Mouse (Mus musculus) kidney, postnatal 14 days (tissue): ENCODE measurements around the gene Rab11b.

Source experiments
- DNase-seq: peaks from one replicate; pipeline ENCODE4 v3.0.0; 2022; ENCODE audit warnings: mixed read lengths

Gene Rab11b

DNA sequence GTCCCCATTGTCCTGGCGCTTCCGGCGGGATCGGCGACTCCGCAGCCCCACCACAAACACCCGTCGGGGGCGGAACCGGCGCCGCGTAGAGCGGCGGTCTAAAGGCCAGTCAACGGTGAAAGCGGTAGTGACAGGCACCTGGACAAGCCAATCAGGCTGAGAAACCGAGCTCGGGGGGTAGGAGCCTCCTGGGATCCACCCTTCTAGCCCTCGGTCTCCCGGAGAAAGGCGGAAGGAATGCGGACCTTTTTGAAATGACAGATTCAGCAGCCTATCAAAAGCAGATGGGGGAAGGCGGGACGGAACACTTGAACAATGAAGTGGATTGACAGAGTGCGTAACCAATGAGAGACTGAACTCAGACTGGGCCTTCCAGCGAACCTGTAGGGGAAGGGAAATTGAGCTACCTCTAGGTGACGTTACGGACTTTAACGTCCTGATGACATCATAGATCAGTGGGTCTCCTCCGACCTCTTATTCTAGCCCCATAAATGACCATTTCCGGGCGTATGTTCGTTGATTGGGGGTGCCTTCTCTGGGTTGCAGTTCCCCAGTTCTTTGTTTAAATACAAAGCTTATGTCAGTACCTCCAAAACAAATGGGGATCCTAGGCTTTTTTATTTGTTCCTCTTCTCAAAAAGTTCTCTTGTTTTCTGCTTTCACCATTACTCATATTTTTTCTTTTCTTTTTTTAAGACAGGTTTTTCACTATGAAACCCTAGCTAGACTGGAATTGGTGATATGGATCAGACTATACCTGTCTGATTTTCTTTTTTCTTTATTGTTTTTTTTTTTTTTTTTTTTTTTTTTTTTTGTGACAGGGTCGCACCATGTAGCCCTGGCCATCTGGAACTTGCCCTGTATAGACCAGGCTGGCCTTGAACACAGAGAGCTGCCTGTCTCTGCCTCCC is at the start of gene Rab11b:
Rab11b (minus strand) TSS at position 276 of the 911 bp plus-strand sequence.
- peak; percentile 100 for DNase-seq

DNA sequence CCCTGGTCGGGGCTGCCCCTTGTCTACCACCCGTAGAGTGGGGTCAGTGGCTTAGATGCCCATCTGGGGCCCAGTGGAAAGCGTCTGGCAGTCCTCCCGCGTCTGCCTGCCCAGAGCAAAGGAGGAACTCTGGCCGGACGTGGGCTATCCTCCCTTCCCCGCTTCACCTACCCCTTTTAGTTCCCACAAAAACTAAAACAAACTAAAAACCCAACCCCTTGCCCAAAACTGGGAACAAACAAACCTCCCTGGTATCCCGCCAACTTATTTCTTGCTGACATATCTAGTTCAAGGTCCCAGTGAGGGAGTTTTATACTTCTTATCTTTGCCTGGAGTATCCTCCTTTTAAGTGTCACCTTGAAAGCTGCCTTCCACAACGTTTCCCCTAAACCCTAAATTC is 47.9 kb upstream of the Rab11b start:
- no peak for DNase-seq

DNA sequence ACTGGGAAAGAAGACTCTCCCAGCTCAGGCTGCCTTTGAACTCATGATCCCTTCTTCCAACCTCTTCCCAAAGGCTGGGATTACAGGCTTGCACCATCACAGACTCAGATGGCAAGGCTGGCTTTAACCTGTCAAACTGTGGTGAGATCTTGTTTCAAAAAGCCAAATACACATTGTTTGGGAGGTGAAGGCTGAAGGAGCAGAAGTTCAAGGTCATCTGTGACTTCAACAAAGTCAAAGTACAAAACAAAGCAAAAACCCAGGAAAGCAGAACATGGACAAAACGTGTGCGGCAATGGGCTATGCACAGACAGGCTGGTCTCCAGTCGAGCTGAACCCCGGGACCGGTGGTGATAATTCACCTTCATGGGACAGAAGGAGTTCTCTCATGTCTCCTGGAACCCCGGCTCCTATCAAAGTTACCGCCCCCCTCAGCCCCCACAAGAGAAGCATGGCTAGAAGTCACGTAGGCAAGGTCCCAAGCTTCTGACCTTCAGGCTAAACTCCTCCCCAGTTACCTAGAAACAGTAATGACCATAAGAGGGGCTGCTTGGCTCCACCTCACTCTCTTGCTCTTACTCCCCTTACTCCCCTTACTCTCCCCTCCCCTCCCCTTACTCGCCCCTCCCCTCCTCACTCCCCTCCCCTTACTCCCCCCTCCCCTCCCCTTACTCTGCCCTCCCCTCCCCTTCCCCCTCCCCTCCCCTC is 47.0 kb upstream of the Rab11b start:
- no peak for DNase-seq

DNA sequence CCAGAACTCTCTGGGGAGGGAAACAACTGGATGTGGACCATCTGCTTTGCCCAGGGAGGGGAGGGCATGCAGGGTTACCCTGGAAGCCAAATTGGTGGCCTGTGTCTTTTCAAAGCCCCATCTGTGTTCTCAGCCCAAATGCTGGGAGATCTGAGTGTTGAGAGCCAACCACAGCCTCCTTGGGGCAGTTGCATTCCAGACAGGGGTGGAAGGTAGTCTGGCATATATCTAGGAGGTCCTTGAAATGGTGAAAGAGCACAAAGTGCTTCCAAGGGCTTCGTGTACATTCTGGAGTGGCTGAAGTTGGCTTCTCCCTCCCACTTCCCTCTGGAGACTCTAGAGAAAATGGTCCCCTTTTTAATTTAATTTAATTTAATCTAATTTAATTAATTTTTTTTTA is 44.4 kb upstream of the Rab11b start:
- DNase-seq = no peak

DNA sequence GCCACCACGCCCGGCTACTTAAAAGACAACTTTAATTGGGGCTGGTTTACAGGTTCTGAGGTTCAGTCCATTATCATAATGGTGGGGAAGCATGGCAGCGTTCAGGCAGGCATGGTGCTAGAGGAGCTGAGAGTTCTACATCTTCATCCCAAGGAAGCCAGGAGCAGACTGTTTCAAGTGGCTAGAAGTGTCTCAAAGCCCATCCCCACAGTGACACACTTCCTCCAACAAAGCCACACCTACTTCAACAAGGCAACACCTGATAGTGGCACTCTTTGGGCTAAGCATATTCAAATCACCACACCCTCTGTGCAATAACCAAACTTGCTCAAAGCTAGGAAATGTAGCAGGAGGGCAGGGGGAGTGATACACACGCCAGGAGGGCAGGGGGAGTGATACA is 43.9 kb upstream of the Rab11b start:
- no peak for DNase-seq

DNA sequence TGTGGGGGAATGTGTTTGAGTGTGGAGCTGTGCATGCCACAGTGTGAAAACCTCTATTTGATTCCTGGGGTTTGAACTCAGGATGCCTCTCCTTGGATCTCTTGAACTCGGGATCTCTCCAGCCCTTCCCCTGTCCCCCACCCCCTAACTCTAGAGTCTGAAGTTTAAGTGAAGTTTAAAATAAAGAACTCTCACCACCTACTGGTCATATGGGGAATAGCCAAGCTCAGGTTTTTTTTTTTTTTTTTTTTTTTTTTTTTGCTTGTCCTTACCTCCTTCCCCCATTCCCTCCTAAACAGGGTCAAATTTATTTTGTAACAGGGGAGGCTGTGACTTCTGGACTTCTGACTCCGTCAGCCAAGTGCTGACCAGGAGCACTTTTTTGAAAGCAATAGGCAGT is 41.9 kb upstream of the Rab11b start:
- no peak for DNase-seq

DNA sequence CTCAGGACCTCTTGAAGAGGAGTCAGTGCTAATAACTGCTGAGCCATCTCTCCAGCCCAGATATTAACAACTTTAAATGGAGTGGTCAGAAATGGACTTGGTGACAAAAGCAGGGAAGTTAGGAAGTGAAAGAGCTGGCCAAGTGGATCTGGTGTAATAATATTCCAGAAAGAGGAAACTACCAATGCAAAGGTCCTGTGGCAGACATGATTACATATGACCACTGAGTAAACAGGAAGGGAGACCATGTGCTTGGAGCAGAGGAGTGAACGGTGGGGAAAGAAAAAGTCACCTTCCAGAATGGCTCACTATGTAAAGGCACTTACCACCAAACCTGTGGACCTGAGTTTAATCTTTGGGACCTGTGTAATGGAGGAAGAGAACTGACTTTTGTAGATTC is 38.9 kb upstream of the Rab11b start:
- no peak for DNase-seq

DNA sequence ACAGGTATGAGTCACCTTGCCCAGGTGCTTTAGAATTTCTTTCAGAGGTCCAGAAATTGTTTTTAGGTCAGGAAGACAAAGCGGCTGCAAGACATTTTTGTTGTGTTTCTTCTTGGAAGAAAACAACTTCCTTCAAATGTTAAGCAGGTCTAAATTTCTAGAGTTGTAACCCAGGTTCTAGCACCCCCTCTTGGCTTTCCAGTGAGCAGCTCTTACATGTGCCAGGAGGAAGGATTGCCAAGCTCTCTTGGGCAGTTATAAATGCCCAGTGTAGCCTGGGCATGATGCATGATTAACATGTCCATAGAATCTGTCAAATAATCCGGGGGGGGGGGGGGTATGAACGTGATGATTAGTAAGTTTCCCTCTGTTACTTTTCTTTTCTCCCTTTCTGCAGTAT is 38.0 kb upstream of the Rab11b start:
- peak; percentile 66 for DNase-seq

DNA sequence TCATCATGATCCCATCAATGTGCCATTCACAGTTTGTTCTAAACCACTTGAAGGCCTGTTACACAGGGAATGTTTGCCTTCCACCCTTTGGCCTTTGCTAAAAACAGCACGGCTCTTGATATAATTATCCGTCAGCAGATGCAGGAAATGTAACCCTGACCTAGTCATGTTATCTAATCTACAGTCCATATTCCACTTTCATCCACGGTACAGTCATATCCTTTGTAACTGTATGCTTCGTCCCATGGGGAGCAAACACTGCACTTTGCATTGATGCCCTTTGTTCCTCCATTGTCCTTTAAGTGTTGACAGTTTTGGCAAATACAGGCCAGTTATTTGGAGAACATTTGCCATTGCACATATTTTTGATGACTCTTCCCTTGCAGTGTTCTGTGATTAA is 28.4 kb upstream of the Rab11b start:
- DNase-seq = no peak

DNA sequence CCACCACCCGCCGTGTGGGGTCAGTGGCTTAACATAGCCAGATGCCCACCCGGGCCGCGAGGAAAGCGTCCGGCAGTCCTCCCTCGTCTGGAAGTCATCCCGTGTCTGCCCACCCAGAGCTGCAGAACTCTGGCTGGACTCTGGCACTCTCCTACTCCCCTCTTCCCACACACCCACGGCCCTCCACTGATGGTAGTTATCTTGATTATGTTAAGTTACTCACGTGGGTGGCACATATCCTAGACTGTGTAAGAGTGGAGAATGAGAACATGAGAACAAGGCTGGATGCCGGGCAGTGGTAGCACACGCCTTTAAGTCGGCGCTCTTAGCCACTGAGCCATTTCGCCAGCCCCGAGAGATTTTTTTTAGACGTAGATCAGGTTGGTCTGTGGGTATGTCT is 26.0 kb upstream of the Rab11b start:
- no peak for DNase-seq

DNA sequence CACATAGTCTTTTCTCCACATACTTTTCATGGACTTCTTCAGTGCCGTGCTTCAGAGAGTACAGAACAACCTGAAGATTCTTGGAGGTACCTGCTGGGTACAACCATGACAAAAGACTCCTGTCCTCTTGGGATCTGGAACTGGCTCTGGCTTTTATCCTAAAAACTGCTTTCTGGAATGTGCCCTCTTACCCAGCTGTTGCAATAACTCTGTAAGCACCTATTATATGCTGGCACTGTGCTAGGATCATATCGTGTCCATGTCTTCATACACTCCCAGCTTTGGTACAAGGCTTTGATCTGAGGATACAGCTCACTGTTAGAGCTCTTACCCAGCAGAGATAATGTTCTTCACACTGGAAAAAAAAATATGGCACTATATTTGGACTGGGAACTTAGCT is 24.6 kb upstream of the Rab11b start:
- no peak for DNase-seq

DNA sequence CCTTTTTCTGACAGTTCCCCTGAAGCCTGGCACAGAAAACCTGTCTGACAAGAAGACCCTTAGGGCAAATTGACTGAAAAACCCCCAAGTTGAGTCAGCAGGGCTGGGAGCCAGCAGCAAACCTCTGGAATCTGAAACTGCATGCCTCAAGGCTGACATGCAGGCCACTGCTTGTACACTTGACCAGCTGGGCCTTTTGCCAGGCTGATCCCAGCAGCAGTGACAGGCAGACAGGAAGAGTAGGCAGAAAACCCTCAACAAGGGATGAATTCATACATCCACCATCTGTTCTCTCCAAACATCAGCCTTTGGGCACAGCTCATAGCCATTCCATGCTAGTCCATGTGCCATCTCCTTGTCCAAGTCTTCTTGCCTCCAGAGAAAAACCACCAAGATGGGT is 23.1 kb upstream of the Rab11b start:
- peak; percentile 94 for DNase-seq

DNA sequence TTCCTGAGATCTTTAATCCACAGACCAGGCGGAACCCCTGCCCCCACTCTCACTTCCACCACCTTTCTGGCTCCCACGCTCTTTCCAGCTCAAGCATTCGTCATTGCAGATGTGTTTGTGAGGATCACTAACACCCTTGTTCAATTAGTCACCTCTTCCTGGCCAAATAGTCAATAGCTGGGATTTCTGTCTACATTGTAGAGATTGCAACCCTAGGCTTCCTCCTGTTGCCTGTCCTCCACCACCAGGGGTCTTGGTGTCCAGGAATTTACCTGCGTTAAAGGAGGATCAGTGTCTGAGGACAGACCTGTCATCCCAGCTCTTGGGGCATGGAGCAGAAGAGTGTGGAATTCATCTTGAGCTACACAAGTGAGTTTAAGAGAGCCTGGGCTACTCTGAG is 21.7 kb upstream of the Rab11b start:
- DNase-seq = no peak

DNA sequence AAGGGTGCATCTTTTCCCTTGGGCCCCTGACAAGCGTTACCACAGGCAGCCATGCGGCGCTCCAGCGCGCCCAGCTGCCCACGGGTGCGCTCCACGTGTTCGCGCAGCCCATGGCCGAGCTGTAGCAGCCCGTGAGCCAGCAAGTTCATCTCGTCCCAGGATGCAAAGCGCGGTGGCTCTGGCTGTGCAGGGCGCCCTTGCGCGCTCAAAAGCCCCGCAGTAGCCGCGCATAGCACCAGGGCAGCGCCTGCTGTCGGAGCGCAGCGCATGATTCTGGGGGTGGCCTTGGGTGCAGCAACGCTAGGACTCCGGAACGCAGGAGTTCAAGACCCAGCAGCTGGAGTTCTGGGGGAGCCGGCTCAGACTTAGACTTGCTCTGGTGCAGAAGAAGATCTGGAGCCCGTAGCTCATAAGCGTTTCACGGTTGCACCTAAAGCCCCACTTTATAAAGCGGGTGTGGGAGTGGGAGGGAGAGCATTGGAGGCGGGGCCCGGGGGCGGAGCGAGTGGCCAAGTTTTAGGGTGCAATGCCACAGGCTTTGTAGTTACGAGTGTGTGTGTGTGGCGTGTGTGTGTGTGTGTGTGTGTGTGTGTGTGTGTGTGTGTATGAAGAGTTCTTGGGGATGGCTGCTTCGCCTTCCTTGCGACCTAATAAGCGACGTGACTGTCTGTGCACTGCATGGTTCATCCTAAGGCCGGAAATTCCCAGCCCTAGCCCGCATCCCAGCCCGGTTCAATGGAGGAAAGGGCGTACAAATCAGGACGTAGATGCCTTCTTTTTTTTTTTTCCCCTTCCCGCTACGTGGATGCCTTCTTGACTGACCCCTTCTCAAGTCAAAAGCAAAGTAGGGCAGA is 21.0 kb upstream of the Rab11b start, which contains the start of gene Angptl4:
Angptl4 (minus strand) TSS at position 707 of the 854 bp plus-strand sequence.
- peak; percentile 87 for DNase-seq

DNA sequence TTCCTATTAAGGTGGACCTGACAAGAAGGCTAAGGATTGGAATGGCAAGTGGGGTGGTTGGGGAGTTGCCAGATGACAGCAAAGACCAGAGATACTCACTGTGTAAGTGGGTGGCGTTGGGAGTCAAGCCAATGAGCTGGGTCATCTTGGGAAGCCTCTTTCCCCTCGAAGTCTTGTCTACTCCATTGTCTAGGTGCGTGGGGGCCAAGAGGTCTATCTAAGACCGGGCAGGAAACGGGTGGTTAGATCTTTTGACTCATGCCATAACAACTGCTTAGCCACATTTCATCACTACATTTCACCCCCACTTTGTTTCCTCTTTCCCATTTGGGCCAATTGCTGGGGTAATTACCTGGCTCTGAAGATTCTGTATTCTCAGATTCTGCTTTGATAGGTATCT is 20.1 kb upstream of the Rab11b start:
- peak; percentile 33 for DNase-seq

DNA sequence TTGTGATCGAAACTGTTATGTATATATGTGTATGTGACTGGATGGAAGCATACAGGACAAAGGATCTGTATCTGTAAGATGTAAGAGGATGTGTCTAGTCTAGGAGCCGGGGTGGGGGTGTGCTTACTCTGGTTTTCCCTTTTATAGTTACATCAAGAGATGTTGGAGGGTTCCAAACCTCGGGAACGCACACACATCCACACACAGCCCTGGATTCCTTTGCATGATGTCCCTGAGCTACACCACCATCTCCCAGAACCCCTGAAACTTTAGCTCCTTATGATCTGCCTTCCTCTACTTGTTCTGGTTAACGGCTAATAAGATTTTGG is 19.6 kb upstream of the Rab11b start:
- DNase-seq = no peak

DNA sequence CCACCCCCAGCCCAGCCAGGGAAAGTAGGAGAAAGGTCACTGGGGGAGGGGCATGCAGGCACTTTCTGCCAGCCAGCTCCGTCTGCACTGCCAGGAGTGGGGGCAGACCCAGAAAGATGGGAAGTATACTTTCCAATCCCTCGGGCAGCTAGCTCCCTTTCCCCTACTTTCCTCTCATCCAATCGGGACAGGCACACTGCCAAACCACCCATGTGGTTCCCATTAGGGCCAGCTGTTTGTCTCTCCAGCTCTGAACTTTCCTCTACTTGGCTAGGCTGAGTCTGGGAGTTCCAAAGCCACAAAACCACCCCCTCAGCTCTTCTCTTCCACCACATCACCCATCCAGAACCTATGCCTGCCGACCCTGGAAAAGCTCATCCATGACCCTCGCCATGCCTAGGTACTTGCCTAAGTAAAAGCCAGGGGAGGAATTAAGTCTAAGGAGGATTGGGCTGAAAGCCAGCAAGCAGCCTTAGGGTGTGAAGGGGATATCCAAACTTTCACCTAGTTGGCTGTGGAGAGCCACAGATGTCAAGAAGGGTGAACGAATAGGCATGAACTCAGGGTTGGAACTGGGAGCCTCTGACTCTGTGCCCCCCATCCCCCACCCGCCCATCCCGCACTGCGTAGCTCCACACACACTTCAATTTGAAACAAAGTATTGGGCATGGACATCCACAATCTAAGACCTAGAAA is 19.1 kb upstream of the Rab11b start:
- peak; percentile 97 for DNase-seq

DNA sequence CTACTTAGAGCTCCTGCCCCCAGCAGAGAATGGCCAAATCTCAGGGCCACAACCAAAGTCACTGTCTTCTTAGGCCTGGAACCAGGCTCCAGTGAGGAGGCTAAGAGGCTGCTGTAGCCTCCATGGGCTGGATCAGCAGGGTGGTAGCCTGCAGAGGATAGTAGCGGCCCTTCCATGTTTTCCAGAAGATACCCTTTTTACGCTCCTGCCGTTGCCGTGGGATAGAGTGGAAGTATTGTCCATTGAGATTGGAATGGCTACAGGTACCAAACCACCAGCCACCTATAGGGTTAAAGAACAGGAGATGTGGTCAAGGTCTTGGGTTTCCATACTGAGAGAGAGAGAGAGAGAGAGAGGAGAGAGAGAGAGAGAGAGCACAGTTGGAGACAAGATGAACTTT is 15.0 kb upstream of the Rab11b start:
- DNase-seq = no peak

DNA sequence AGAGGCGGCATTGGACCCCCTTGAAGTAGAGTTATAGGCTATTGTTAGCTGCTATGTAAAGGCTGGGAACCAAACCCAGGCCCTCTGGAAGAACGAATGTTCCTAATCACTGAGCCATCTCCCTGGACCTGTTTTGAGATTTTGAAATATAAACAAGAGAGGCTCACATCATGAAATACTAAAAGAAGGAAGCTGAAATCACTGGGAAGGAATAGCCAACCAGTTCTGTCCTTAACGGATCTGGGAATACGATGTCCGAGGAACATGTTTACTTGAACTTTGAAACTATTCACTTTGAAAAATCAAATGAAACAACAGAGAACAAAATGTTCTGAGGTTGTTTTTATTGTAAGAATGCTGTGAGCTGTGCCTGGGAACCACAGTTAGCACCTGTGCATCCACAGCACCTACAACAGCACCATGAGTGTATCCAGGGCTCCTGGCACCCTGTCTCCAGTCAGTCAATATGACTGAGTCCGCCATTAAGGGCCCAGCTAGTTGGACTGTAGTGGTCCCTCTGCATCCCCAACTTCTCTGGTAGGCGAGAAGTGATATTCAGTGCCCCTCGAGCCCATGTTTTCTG is 14.3 kb upstream of the Rab11b start:
- peak; percentile 33 for DNase-seq

DNA sequence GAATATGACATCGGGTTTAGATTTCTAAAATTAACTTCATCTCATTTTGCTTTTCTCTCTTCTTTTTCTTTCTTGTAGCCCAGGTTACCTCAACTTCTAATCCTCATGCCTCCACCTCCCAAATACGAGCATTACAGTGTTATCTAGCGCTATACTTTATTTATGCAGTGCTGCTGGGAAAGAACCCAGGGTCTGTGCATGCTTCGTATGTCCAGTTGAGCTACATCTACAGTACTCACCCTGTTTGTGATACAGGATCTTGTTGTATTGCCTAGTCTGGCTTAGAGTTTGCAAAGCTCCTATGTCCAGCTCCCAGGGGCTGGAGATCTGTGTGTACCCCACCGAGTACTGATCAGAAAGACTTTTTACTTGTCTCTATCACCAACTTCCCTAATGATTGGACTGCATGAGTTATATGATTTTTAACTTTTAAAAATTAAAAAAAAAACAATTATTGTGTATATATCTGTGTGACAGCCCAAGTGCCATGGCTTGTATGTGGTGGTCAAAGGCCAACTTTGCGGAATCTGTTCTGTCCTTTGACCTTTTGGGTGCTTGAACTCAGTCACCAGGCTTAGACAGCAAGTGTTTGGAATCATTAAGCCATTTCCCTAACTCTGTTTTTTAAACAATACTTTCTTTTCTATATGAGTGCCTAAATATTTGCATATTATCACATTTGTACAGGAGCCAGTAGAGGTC is 13.7 kb upstream of the Rab11b start:
- DNase-seq = peak; percentile 41

DNA sequence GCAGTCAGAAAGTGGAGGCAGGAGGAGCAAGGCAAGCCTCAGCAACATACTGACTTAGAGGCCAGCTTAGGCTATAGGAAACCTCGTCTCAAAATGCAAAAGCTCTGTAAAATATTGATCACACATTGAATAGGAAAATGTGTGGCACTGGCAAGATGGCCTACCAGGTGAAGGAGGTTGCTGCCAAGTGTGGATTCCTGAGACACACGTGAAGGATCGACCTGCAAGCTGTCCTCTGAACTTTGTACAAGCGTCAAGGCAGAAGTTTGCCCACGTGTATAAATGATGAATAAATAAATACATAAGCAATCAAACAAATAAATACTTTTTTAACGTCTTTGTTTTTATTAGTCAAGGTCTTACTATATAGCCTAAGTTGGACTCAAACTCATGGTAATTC is 13.1 kb upstream of the Rab11b start:
- no peak for DNase-seq

DNA sequence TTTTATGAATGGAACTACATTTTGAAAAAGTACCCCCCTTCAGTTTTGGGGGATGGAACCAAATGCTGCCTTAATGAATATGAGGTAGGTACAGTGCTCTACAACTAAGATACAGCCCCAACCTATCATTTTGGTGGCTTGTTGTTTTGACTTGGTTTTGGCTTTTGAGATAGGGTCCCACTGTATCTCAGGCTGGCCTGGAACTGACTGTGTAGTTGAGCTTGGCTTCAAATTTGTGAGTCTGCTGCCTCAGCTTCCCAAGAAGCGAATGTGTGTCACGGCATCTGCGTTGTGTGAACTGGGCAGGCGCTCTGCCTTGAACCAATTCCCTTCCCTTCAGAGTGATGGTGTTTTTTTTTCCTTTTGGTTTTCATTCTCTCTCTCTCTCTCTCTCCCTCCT is 11.3 kb upstream of the Rab11b start:
- no peak for DNase-seq
